Mouse (Mus musculus) right cerebral cortex, postnatal 4 days (tissue): ENCODE measurements around the gene Prc1.

ENCODE experiments used
- DNase-seq: peaks from one replicate; pipeline ENCODE4 v3.0.0-alpha.2; 2022

Prc1 gene

DNA sequence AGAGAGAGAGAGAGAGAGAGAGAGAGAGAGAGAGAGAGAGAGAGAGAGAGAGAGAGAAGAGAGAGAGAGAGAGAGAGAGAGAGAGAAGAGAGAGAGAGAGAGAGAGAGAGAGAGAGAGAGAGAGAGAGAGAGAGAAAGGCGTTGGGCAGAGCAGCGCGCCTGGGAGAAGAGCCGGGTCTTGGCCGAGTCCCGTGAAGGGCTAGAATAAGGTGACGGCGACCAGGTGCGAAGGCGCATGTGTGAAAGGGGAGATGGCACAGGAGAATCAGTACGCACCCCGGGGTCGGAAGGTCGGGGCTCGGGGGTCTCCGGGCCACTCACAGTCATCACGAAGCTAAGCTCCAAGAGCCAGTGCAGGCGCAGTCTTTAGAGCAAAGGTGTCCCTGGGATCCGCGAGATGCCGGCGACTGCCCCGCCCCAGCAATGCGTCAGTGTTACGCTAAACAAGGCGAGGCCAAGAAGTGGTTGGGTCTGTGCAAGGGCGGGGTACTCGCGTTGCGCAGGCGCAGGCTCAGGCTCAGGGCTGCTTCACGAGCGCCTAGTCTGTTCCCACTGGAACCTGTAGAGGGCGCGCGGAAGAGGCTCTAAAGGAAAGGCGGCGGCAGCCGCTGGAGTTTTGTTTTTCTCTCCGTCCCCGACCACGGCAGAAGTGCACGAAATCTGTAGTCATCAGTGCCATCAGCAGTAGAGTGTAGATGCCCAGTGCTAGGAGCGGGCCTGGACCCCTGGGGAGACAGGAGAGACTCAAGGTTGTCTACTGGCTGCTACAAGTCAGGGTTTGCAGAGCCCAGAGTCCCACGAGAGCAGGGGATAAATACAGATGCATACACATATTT lies 45.8 kb downstream of the Prc1 start:
- peak; percentile 99 for DNase-seq

DNA sequence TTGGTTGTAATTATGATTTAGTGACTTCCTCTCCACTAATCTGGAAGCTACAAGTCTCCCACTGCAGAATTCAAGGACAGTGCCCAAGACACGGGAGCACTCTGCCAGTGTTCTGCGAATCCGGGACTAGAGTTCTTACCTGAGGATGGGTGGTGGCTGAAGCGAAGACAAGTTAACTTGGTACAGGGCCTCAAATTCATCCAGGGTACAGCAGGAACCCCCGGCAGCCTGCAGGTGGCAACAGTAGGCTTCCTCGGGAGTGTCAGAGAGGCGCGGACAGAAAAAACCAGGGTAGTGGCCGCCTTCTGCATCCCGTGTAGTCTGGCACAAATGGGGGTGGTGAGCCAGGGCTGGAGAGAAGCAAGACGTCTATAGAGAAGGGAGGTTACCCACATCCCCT lies 46.5 kb downstream of the Prc1 start, which contains the start of gene Unc45a:
TSS of gene Unc45a (minus strand) at position 213 of the 400 bp plus-strand sequence.
- peak; percentile 52 for DNase-seq

DNA sequence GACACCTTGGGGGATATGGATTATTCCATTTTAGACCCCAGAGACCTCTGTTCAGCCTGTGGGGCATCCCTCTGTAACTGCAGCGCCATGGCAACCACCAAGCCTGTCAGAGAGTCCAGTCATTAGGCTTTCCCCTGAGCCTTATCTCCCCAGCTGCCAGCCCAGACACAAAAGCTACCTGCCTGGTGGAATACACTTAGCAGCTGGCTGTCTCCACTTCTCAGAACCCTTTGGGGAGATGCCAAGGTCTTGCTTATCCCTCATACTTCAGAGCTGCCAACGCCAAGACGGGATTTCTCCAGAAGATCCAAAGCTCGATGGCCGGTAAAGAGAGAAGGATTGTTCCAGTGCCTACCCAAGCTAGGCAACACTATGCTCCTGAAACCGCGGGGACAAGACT lies 47.5 kb downstream of the Prc1 start:
- no peak for DNase-seq

DNA sequence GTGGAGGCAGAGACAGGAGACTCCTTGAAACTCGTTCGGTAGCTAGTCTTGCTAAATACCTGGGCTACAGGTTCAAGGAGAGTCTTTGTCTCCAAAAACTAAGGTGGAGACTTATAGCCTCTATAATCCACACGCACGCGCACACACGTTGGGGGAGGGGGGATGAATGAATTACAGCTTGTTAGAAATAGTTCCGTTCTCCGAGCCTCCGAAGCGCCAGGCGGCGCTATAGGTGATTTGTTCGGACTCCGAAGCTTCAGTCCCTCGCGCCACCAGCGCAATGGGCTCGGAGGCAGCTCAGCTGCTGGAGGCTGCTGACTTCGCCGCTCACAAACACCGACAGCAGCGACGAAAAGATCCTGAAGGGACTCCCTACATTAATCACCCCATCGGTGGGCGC lies 48.6 kb downstream of the Prc1 start, which contains the start of gene Hddc3:
TSS of gene Hddc3 (plus strand) at position 247 of the 400 bp plus-strand sequence.
- DNase-seq, result peak; percentile 99

DNA sequence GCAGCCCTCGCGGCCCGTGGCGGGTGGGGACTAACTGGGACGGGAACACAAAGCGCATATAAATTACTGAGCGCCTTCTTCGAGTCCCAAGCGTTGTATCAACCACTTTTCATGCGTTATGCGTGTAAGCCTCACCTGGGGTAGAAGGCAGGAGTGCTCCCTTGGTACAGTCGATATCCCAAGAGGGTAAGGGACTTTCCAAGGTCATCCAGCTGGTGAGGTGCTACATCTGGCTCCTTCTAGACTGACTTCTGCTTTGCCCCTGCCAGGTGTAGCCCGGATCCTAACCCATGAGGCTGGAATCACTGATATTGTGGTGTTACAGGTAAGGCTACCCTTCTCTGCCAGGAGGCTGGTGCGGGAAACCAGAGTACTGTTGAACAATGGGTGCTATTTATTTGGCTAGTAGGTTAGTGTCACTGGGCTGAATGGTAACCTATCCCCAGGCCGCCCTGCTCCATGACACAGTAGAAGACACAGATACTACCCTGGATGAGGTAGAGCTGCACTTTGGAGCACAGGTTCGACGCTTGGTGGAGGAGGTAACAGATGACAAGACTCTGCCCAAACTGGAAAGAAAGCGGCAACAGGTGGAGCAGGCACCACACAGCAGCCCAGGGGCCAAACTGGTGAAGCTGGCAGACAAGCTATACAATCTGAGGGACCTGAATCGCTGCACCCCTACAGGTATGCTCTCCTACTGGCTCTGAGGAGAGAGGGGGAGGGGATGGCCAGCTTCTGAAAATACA lies 49.2 kb downstream of the Prc1 start:
- DNase-seq, result no peak

DNA sequence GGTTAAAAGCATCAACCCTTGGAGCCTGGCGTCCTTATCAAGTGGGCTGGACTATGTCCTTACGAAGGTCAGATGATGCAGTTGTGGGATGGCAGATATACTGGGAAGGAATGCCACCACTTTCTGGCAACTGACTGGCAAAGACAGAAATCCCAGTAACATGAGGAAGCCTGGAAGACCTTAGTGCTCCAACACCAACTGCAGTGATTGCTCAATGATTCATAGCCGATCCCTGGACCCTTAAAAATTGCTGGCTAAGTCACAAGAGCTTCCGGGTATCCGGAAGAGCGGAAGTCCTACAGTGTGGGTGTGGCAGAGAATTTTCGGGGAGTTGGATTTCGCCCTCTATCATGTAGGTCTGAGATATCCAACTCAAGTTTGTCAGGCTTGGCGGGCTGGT lies 51.9 kb downstream of the Prc1 start:
- no peak for DNase-seq

DNA sequence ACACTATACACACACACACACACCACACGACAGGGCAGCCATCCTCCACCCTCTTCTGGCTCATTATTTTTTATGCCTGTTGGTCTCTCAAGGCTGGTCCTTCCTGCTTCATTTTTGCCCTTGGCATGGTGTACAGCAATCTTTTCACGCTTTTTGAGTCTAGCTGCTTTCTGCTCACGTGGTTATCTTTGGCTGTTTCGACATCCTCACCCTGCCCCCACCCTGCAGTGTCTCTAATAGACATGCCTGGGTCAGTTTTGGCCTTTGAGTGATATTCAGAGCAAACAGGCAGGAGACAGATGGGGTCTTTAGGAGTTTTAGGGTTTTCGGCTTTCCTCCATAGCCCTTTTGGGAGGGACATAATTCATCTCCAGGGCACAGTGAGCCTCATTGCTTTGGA lies 52.6 kb downstream of the Prc1 start:
- no peak for DNase-seq

DNA sequence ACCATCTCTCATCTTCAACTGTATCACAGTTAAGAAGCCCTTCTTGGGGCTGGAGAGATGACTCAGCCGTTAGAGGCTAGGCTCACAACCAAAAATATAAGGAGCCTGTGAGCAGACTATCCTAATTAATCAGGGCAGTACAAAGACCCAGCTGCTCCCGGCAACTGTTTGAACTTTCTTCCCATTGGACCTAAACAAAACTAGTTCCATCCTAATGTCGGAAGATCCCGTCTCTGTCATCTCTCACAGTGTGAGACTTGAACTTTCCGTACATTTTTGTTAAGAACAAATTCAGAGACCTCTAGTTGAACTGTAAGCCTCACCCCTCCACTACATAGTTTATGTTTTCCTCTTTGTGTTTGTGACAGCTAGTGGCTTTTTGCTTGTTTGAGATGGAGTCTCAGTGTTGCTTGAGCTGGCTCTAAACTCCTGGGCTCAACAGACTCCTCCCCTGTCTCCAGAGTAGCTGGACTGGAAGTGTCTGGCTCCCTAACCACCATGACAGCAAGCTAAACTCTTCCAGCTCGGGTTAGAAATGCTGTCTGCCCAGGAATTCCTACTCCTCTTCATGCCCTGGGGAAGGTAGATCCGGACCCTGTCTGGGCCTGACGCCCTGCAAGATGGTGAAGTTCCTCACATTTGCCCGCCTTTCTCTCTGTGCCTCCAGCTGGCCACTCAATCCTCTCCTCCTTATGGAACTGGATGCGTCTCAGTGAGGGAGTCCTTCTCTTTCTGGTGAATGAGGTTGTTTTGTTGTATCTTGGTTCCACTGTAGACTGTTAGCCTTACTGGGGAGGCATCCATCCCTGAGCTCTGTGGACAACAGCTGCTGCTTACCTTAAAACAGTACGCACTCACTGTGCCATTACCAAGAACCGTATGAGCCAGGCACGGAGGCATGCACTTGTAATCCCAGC lies 53.7 kb downstream of the Prc1 start:
- no peak for DNase-seq

DNA sequence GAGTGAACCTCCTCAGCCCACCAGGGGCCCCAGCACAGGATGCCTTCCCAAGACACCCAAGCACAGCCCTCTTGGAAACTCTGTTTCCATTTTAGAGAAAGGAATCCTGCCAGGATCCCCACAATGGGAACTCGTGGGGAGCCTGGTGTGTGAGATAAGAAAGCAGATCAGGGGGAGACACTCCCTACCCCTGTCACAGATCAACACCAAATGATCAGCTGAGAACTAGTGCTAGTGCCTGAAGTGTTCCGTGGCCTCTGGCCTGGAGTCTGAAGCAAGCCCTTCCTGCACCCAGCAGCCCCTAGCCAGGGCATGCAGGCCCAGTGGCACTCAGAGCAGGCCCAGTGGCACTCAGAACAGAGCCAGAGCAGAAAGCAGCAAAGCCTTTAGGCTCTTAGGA lies 56.6 kb downstream of the Prc1 start:
- DNase-seq, result no peak

DNA sequence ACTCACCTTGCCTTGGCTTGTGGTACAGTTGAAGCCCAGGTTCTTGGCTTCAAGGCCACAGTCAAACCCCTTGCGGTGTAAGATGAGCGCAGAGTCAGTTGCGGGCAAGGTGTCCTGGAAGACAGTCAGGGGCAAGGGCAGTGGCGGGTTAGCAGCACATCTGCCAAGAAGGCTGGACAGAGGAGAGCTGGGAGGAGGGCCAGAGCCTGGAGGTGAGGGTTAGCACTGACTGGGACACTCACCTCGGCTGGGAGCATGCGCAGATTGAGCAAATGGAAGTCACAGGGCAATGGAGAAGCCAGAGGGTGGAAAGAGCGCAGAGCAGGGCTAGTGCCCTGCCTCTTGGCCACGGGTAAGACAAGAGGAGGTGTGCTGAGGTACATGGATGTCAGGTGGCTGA lies 58.7 kb downstream of the Prc1 start:
- DNase-seq, result no peak

DNA sequence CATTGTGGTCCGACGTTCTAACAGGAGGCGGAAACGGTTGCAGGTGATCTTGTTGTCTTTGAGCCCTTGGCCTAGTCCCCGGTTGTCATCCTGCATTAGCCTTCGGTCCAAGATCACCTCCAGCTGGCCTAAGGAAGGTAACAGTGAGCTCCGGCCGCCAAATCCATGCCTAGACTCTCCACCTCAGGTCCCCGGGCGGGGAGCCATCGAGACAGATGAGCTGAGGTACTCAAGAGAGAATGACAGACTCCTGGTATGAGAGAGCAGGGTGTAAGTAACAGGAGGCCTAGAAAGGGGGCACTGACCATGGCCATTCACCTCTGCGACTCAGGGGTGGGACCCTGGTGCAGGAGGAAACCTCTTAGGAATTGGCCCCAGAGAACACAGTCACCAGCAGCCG lies 62.1 kb downstream of the Prc1 start:
- DNase-seq, result no peak

DNA sequence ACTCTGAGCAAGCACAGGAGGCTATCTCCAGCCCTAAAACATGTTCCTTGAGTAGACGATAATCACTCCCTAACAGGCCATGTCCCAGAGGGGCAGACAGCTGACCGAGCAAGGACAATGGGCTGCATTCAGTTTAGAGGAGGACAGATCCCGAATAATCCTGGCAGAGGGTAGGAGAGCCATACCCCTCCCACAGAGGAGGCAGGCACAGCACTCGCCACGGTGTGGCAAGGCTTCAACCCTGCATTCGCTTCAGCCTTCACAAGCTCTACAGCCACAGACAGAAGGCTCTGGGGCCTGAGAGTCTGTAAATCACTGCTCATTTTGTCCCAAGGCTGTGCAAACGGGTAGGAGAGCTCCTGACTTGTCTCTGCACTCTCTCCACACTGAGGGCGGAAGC lies 62.9 kb downstream of the Prc1 start:
- no peak for DNase-seq

DNA sequence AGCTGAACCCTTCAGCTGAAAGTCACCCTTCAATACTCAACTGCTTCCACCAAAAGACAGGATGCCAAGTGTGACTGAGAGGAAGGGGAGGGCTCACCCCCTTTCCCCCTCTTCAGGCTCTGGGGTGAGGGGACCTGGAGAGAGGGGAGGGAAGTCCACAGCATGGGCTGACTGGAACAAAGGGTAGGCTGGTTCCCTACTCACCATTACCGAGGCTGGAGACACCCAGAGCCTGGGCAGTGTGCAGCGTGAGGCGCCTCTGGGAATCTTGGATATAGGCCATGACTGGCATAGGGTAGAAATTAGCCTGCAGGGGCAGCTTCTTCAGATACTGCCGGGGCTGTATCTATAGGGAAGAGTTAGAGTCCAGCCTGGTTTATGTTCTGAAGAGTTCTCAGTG lies 63.8 kb downstream of the Prc1 start:
- no peak for DNase-seq

DNA sequence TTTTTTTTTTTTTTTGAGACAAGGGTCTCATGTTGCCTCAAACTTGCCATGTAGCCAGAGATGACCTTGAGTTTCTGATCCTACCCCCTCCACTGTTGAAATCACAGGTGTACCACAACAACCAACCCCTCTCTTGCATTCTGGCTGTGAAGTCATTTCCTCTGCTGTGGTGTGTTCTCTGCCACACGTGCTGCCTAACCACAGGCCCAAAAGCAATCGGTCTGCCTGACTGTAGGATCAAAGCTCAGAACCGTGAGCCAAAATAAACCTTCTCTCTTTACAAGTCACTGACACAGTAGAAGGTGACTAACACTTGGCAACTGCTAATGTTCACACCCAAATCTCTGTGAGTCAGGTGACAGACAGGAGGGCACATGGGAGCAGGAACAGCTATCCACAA lies 66.2 kb downstream of the Prc1 start:
- no peak for DNase-seq

DNA sequence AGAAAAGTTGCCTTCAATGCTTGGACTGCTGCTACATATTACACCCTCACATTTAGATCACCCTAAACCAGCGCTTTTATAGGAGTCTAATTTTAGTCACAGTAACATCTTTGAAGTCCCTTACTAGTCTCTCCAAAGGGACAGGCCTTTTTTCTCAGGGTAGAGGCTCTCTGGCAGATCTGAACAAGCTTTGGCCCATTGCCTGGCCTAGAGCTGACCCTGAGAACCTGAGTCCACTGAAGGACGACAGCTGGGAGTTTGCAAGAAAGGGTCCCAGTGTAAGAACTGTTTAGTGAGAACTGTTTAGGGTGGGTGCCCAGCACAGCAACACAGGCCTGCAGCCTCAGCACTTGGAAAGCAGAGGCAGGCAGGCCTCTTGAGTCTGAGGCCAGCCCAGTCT lies 71.5 kb downstream of the Prc1 start:
- no peak for DNase-seq
